Mouse (Mus musculus) spleen, postnatal 0 days (tissue): ENCODE results near the gene Olfr214. TPM values are rescaled to one million over a fixed set of nuclear protein-coding genes. Genes with fewer than 3 reads are reported as not detected.

Source experiments
- polyA plus RNA-seq: library from polyadenylated mRNA; unstranded; fragments of >200 nt; fragmentation: Nextera tagmentation; extraction: Ambion mirVana; gene quantifications from 2 replicates; pipeline ENCODE4 v1.2.1, GENCODE M21; 2015

Olfr214 gene
- polyA plus RNA-seq, result not detected in 2 replicates

DNA sequence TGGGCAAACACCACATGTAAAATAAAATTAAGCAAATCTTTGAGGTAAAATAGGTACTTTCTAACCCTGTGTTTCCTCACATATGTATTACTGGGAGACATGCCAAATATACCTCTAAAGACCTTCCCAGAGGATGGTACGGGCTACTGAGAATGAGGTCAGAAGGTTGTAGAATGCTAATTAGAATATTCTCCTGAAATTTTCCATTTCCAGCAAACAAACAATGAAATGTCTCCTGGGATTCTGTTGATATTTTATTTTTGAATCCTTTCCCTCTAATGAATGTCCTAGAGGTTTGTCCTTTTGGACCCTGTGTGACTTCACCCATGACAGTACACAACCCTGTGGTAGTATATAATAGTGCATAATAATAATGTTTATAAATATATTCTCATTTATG, at the start of gene Olfr214:
Gene Olfr214 (plus strand): TSS at position 301 of the 400 bp plus-strand sequence.

DNA sequence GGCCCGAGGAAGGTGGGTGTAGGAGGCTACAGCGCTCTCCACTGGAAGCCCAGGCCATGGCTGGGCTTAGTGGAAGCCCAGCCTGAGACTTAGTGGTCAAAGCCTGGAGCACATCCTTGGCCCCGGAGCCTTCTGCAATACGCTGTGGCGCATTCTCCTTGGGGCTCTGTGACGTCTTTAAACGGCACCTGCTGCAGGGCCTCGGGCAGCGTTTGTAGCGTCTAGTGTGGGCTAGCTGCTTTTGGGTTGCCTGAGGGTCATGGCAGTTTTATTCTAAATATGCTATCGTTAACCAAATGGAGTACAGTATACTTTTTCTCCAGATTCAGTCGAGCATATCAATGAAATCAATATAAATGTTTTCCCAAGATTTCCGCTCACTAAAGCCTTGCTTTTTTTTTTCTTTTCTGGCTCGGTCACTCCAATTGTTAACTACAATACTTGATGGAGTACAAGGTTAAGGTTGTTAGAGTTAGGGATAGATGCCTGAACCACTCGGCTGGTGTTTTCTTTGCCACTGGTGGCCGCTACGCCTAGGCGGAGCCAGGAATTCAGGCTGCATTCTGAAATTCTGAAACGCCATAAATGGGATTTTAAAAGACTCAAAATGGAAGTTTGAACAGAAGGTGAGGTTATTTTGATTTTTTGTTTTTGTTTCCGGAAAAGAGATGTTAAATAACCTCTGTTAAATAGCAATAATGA, 47.6 kb upstream of the Olfr214 start, which contains the start of gene Olfr212:
Gene Olfr212 (plus strand): TSS at position 215 of the 702 bp plus-strand sequence.

DNA sequence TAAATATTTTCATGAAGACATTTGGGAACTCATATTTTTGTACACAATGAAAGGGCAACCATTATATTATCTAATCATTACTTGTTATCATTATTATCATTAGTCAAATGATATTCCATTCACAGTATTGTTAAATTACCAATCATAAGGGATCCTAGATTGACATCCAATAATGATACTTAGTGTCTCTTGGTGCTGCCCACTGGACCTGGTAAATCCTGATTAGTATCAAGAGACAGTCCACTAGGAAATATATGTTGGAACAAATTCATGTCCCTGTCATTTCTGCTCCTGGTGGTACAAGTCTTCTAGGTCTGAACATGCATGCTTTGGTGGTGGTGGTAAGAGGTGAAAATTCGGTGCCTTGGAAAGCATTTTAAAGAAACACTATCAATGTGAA, 15.9 kb upstream of the Olfr214 start, which contains the start of gene Olfr213:
Gene Olfr213 (plus strand): TSS at position 301 of the 400 bp plus-strand sequence.

DNA sequence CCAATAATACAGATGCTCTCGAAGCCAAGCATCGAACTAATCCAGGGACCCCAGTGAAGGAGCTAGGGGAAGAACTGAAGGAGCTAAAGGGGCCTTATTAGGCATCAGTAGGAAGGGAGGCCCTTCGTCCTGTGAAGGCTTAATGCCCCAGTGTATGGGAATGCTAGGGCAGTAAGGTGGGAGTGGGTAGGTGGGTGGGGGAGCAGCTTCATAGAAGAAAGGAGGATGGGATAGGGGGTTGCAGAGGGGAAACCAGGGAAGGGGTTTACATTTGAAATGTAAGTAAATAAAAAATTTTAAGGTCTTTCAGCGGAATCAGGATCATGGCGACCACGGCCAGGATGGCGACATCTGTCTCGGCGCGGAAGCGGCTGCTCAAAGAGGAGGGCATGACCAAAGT, 3.2 kb upstream of the Olfr214 start, which contains the start of gene Gm5580:
Gene Gm5580 (plus strand): TSS at position 301 of the 400 bp plus-strand sequence.

DNA sequence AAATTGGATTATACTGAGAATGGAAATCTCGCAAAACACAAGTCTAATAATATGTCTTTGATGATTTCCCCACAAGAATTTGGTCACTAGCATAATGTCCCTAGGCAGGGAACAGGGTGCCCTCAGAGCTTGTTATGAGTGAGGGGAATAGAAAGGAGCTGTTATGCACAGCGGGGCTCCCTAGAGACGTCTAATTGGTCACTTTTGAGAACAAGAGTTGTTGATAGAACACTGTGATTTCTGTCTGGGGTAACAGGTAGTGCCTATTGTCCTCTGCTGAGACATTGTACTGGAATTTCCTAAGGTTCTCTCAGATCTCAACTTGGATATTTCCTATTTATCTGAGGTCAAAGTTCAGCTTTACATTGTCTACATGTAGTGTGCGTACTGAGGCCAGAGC, 30.1 kb downstream of the Olfr214 start, which contains the start of gene Olfr215:
Gene Olfr215 (minus strand): TSS at position 101 of the 400 bp plus-strand sequence.

Other genes starting within 250 kb of the Olfr214 start
- 71.9 and 76.1 TPM in 2 replicates for gene March8, start 216.2 kb upstream of the Olfr214 start, polyA plus RNA-seq
- gene Alox5, start 93.1 kb upstream of the Olfr214 start, polyA plus RNA-seq, result 14.9 and 20.7 TPM in 2 replicates
- gene Olfr211, start 65.1 kb upstream of the Olfr214 start, polyA plus RNA-seq, result not detected in 2 replicates
- not detected in 2 replicates for gene Olfr212, start 47.7 kb upstream of the Olfr214 start, polyA plus RNA-seq
- gene Olfr213, start 15.8 kb upstream of the Olfr214 start, polyA plus RNA-seq, result not detected in 2 replicates
- gene Gm5580, start 3.1 kb upstream of the Olfr214 start, polyA plus RNA-seq, result 0.44 and 0.46 TPM in 2 replicates
- gene Olfr215, start 30.0 kb downstream of the Olfr214 start, polyA plus RNA-seq, result not detected in 2 replicates
- gene Zfp422, start 74.8 kb downstream of the Olfr214 start, polyA plus RNA-seq, result 26.8 and 37.4 TPM in 2 replicates
- 6.7 and 7.2 TPM in 2 replicates for gene Depp1, start 96.4 kb downstream of the Olfr214 start, polyA plus RNA-seq
- gene Rassf4, start 119.7 kb downstream of the Olfr214 start, polyA plus RNA-seq, result 9.6 and 12.2 TPM in 2 replicates
- 0.02 and 0.04 TPM in 2 replicates for gene Tmem72, start 162.7 kb downstream of the Olfr214 start, polyA plus RNA-seq